Comparison of ENCODE assay signal across 16 mouse cellular contexts in the genomic region with DNA sequence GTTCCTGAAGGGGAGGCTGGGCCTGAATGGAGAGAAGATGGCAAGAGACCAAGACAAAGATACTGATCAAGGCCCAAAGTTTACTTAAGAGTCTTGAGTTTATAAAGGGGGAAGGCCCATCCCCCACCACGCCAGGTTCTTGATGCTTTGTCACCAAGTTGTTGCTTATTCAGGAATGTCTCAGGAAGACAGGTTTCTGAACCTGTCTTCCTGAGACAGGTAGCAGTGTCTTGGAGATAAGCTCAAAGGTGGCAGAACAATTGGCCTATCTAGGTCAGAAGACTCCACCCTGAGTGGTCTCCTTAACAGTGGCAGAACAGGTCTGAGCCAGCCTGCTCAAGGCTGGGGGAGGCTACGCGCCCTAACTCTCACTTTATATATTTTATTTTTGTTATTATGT. TPM values are rescaled to one million over a fixed set of nuclear protein-coding genes. Genes with fewer than 3 reads are reported as not detected.
"Had no signal": no experiment of that assay in that cellular context is flagged by ENCODE, and none has a peak within 500 bp of the region (broad histone marks: within the 10 kb centered on the region; RNA-seq: fewer than 3 reads in every experiment).

No protein-coding gene starts in this region.

- H3K27ac ChIP-seq: lung, embryonic 15.5 days; macrophage; midbrain, embryonic 13.5 days; midbrain, embryonic 15.5 days; neural tube, embryonic 12.5 days; stomach, embryonic 15.5 days; stomach, postnatal 0 days had no signal

- H3K9ac ChIP-seq: liver, postnatal 0 days; lung, embryonic 15.5 days; midbrain, embryonic 13.5 days; midbrain, embryonic 15.5 days; neural tube, embryonic 12.5 days; stomach, embryonic 15.5 days had no signal

- H3K9me3 ChIP-seq: lung, embryonic 15.5 days; megakaryocyte, embryonic 14.5 days; midbrain, embryonic 13.5 days; midbrain, embryonic 15.5 days; neural tube, embryonic 12.5 days; stomach, embryonic 15.5 days had no signal

- H3K27me3 ChIP-seq: lung, embryonic 15.5 days; megakaryocyte, embryonic 14.5 days; midbrain, embryonic 13.5 days; midbrain, embryonic 15.5 days; neural tube, embryonic 12.5 days; stomach, embryonic 15.5 days had no signal

- H3K4me1 ChIP-seq: stomach, embryonic 15.5 days had no signal

- DNase-seq: liver, postnatal 0 days; lung, adult 2 months; lung, postnatal 14 days; lung, postnatal 36 days; right cerebral cortex, postnatal 14 days; thymus, adult 2 months; thymus, postnatal 25 days; thymus, postnatal 4 days had no signal

- H3K4me3 ChIP-seq: lung, embryonic 15.5 days; megakaryocyte, embryonic 14.5 days; midbrain, embryonic 13.5 days; midbrain, embryonic 15.5 days; neural tube, embryonic 12.5 days; stomach, embryonic 15.5 days had no signal

RNA-seq across cellular contexts. Expression of a gene that starts 31.7 kb away (rescaled TPM):
- polyA plus RNA-seq: midbrain, embryonic 15.5 days had no signal
